Mouse (Mus musculus): Measurements from ENCODE around the gene Oaz2.

DNA sequence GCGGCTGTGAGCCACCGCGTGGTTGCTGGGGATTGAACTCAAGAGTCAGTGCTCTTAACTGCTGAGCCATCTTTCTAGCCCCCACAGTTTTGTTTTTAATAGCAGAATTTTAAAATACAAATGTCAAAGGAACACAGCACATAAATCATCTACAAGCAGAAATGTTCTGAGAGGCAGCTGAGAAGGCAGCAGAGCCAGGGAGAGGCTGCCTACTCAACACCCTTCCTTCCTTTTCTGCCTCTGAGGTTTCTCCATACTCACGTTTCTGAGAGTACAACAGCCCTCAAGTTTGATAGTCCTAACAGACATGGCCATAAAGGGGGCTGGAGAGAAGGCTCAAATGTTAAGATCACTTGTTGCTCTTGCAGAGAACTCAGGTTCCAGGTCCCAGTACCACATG lies 59.7 kb downstream of the Oaz2 start:
- TF ChIP-seq GATA1 (IDR thresholded peaks at IDR 0.05; ENCODE audit: borderline replicate concordance, low read length) (no peak), CTCF (IDR thresholded peaks at IDR 0.05; ENCODE audit: low read depth, low read length) (no peak), TAL1 (conservative IDR thresholded peaks at IDR 0.05; ENCODE audit: low read depth, low read length) (no peak)

All from G1E (cell line).